Mouse (Mus musculus): ENCODE measurements around the gene Eef2k. TPM values are rescaled to one million over a fixed set of nuclear protein-coding genes. Genes with fewer than 3 reads are reported as not detected.
A peak's percentile ranks its signal among the peaks of the same experiment; 100 is the strongest.

The Eef2k gene
- polyA plus RNA-seq, 1 experiment from 2014 or later = 44.3 TPM

- H3K4me3 ChIP-seq = no peak overlapping the region
- no peaks in the 10 kb centered on the region for H3K9me3 ChIP-seq (replicated peaks)
- H3K4me2 ChIP-seq = peak overlapping the region; percentile 1
- H3K27me3 ChIP-seq (replicated peaks) = no peaks in the 10 kb centered on the region
- no peak for ATAC-seq
- 61% methylated on average over 3 of the region's 3 CpGs for WGBS (ENCODE audit: insufficient replicate concordance)
- H3K9ac ChIP-seq = peak overlapping the region; percentile 33; the same call in 1 of the 2 replicates
- peak overlapping the region; percentile 66 for H3K27ac ChIP-seq
- peaks cover 58% of the 10 kb centered on the region for H3K36me3 ChIP-seq
- H3K4me1 ChIP-seq = peaks cover 93% of the 10 kb centered on the region
Observed at GRCm38 (mm10) chr7:120848831-120849512, 6.3 kb downstream of the Eef2k start.

- no peak for ATAC-seq
- Histone ChIP-seq H3K9me3 (replicated peaks) (no peaks in the 10 kb centered on the region), H3K27me3 (replicated peaks) (no peaks in the 10 kb centered on the region), H3K4me1 (peaks cover 91% of the 10 kb centered on the region), H3K9ac (peak overlapping the region; percentile 57), H3K4me2 (peak overlapping the region; percentile 62), H3K27ac (peak overlapping the region; percentile 77), H3K36me3 (peaks cover 51% of the 10 kb centered on the region), H3K4me3 (peak overlapping the region; percentile 24; the same call in 1 of the 2 replicates)
- WGBS (ENCODE audit: insufficient replicate concordance) = 75% methylated on average over 3 of the region's 3 CpGs
Observed at GRCm38 (mm10) chr7:120850165-120850564, 7.5 kb downstream of the Eef2k start.

- H3K36me3 ChIP-seq = peaks cover 44% of the 10 kb centered on the region
- peak overlapping the region; percentile 66; the same call in 1 of the 2 replicates for H3K4me2 ChIP-seq
- 81% methylated on average over 11 of the region's 11 CpGs for WGBS (ENCODE audit: insufficient replicate concordance)
- H3K4me3 ChIP-seq = no peak overlapping the region
- no peaks in the 10 kb centered on the region for H3K9me3 ChIP-seq (replicated peaks)
- H3K27me3 ChIP-seq (replicated peaks) = no peaks in the 10 kb centered on the region
- H3K4me1 ChIP-seq = peaks cover 95% of the 10 kb centered on the region
- H3K9ac ChIP-seq = peak overlapping the region; percentile 71
- ATAC-seq = no peak
- H3K27ac ChIP-seq = peak overlapping the region; percentile 97
Observed at GRCm38 (mm10) chr7:120859854-120860253, 17.2 kb downstream of the Eef2k start.

DNA sequence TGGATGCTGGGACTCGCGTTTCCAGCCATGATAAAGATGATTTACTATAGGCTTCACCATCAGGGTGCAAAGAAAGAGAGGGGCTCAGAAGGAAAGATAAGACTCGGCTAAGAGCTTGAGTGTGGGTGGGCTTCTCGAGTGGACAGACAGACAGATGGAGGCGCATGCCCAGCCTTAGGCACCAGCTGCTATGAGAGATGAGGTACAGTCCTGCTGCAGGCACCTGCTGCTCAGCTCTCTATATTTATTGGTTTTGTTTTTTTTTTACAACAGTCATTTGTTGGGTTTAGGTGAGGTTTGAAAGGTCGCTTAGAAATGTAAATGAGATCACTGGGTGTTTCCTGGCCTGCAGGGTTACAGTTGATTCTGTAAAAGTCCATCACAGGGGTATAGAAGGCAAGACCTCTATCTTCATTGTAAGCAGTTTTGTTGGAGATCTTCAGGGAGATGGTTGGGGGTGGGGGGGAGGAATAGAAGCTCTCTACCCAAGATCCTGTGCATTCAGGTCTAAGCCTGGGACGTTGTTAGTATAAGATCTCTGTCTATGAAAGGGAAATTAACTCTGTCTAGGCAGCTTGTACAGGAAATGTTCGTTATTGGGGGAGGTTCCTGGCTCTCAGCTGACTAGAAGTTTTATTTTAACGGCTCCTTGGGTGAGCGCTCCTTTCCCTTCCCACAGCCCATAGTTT is 18.3 kb downstream of the Eef2k start:
- Histone ChIP-seq H3K36me3 (peaks cover 44% of the 10 kb centered on the region), H3K27me3 (replicated peaks) (no peaks in the 10 kb centered on the region), H3K4me3 (peak overlapping the region; percentile 27), H3K9me3 (replicated peaks) (no peaks in the 10 kb centered on the region), H3K27ac (peak overlapping the region; percentile 97), H3K4me2 (peak overlapping the region; percentile 66), H3K4me1 (peaks cover 95% of the 10 kb centered on the region), H3K9ac (peak overlapping the region; percentile 71)
- 21% methylated on average over 10 of the region's 10 CpGs for whole genome bisulfite sequencing (ENCODE audit: insufficient replicate concordance)
- no peak for ATAC-seq

- H3K4me2 ChIP-seq = peak overlapping the region; percentile 66
- H3K27me3 ChIP-seq (replicated peaks) = no peaks in the 10 kb centered on the region
- H3K9me3 ChIP-seq (replicated peaks) = no peaks in the 10 kb centered on the region
- H3K9ac ChIP-seq = peak overlapping the region; percentile 71
- whole genome bisulfite sequencing (ENCODE audit: insufficient replicate concordance) = 8% methylated on average over 2 of the region's 2 CpGs
- peaks cover 44% of the 10 kb centered on the region for H3K36me3 ChIP-seq
- H3K4me1 ChIP-seq = peaks cover 95% of the 10 kb centered on the region
- H3K4me3 ChIP-seq = peak overlapping the region; percentile 27
- H3K27ac ChIP-seq = peak overlapping the region; percentile 97
- peak; percentile 92 for ATAC-seq
Observed at GRCm38 (mm10) chr7:120861488-120862047, 18.9 kb downstream of the Eef2k start.

GRCm38 (mm10) chr7:120862196-120862595 is 19.6 kb downstream of the Eef2k start:
- WGBS (ENCODE audit: insufficient replicate concordance) = 32% methylated on average over 3 of the region's 3 CpGs
- Histone ChIP-seq H3K36me3 (peaks cover 47% of the 10 kb centered on the region), H3K9ac (peak overlapping the region; percentile 71), H3K27me3 (replicated peaks) (no peaks in the 10 kb centered on the region), H3K27ac (peak overlapping the region; percentile 97), H3K4me3 (peak overlapping the region; percentile 27), H3K4me2 (peak overlapping the region; percentile 66), H3K9me3 (replicated peaks) (no peaks in the 10 kb centered on the region), H3K4me1 (peaks cover 95% of the 10 kb centered on the region)
- ATAC-seq = 0 out of 2 replicates have a peak, but pooled peaks have one; percentile 3

DNA sequence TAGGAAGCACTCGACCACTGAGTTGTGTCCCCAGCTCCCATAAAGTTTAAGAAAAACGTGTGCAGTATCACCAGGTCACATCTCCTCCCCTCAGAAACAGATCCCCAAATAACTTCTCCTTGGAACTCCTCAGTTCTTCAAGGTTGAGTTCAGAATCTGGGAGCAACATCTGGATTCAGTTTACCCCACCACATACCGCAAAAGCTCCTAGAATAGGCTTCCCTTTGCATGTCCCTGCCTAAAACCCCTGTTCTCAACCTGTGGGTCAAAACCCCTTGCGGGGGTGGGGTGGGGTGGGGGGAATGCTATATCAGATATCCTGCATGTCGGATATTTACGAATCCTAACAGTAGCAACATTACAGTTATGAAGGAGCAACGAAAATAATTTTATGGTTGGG is 20.0 kb downstream of the Eef2k start:
- Histone ChIP-seq H3K4me1 (peaks cover 95% of the 10 kb centered on the region), H3K36me3 (peaks cover 47% of the 10 kb centered on the region), H3K4me2 (peak overlapping the region; percentile 66), H3K9ac (peak overlapping the region; percentile 71), H3K9me3 (replicated peaks) (no peaks in the 10 kb centered on the region), H3K27me3 (replicated peaks) (no peaks in the 10 kb centered on the region), H3K27ac (peak overlapping the region; percentile 97), H3K4me3 (no peak overlapping the region)
- WGBS (ENCODE audit: insufficient replicate concordance) = 60% methylated on average over 7 of the region's 7 CpGs
- ATAC-seq = no peak

DNA sequence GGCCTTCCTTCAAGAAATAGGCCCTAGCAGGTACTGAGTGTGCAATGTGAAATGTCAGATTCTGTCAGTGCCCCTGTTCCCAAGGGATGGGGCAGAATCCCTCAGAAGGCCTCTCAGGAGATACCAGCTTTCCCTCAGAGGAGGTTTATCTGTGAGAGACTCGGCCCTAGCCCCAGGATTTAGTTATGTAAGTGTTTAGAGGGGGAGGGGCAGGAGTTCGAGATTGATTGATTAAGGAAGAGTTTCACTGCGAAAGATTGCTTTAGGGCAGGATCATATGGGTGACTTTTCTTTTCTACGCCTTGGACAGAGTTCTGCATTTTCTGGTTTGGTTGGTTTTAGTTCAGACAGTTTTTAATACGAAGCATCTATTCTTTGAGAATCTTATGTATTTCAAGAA is 20.8 kb downstream of the Eef2k start:
- H3K36me3 ChIP-seq = peaks cover 39% of the 10 kb centered on the region
- H3K4me3 ChIP-seq = no peak overlapping the region
- ATAC-seq = no peak
- peak overlapping the region; percentile 97 for H3K27ac ChIP-seq
- H3K4me2 ChIP-seq = peak overlapping the region; percentile 66
- no peaks in the 10 kb centered on the region for H3K9me3 ChIP-seq (replicated peaks)
- WGBS (ENCODE audit: insufficient replicate concordance) = 43% methylated on average over 5 of the region's 5 CpGs
- H3K27me3 ChIP-seq (replicated peaks) = no peaks in the 10 kb centered on the region
- peaks cover 95% of the 10 kb centered on the region for H3K4me1 ChIP-seq
- peak overlapping the region; percentile 71 for H3K9ac ChIP-seq

GRCm38 (mm10) chr7:120865100-120865499 is 22.5 kb downstream of the Eef2k start:
- no peak for ATAC-seq
- Histone ChIP-seq H3K4me1 (peaks cover 100% of the 10 kb centered on the region), H3K27me3 (replicated peaks) (no peaks in the 10 kb centered on the region), H3K9ac (peak overlapping the region; percentile 60), H3K9me3 (replicated peaks) (no peaks in the 10 kb centered on the region), H3K27ac (peak overlapping the region; percentile 97), H3K36me3 (peaks cover 34% of the 10 kb centered on the region), H3K4me2 (peak overlapping the region; percentile 55), H3K4me3 (no peak overlapping the region)
- WGBS (ENCODE audit: insufficient replicate concordance) = 51% methylated on average over 7 of the region's 7 CpGs

GRCm38 (mm10) chr7:120865832-120866231 is 23.2 kb downstream of the Eef2k start:
- Histone ChIP-seq H3K9me3 (replicated peaks) (no peaks in the 10 kb centered on the region), H3K27me3 (replicated peaks) (no peaks in the 10 kb centered on the region), H3K4me2 (peak overlapping the region; percentile 55), H3K36me3 (peaks cover 30% of the 10 kb centered on the region), H3K4me1 (peaks cover 100% of the 10 kb centered on the region), H3K4me3 (0 out of 2 replicates have a peak overlapping the region, but pooled peaks have one; percentile 8), H3K27ac (peak overlapping the region; percentile 97), H3K9ac (peak overlapping the region; percentile 67)
- 38% methylated on average over 4 of the region's 4 CpGs for WGBS (ENCODE audit: insufficient replicate concordance)
- peak; percentile 86 for ATAC-seq

DNA sequence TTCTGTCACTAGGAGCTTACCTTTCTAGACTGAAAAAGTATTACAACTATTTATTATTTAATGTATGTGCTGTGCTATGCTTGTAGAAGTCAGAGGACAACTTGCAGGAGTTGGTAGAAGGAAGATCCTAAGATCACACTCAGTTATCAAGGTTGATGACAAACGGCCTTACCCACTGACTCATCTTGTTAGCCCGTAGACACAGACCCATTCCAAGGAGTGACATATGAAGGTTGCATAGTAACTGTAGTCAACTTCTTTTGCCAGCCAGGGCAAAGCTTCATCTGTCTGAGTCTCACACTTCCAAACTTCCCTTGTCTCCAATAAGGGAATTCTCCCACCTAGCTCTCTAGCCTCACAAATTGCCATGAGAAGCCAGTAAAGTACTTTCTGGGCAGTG is 24.1 kb downstream of the Eef2k start:
- 46% methylated on average over 2 of the region's 2 CpGs for WGBS (ENCODE audit: insufficient replicate concordance)
- H3K9ac ChIP-seq = peak overlapping the region; percentile 67; the same call in 1 of the 2 replicates
- H3K4me2 ChIP-seq = peak overlapping the region; percentile 55

GRCm38 (mm10) chr7:120867720-120868119 is 25.1 kb downstream of the Eef2k start:
- Histone ChIP-seq H3K4me1 (peaks cover 98% of the 10 kb centered on the region), H3K27ac (peak overlapping the region; percentile 97), H3K27me3 (replicated peaks) (no peaks in the 10 kb centered on the region), H3K4me3 (no peak overlapping the region), H3K9me3 (replicated peaks) (no peaks in the 10 kb centered on the region), H3K36me3 (peaks cover 41% of the 10 kb centered on the region), H3K9ac (peak overlapping the region; percentile 67; the same call in 1 of the 2 replicates), H3K4me2 (peak overlapping the region; percentile 23)
- ATAC-seq = peak; percentile 70
- WGBS (ENCODE audit: insufficient replicate concordance) = 82% methylated on average over 1 of the region's 1 CpGs

More for the DNA sequence above, 24.1 kb downstream of the Eef2k start:
- peaks cover 39% of the 10 kb centered on the region for H3K36me3 ChIP-seq
- H3K27me3 ChIP-seq (replicated peaks) = no peaks in the 10 kb centered on the region
- no peak overlapping the region for H3K4me3 ChIP-seq
- H3K9me3 ChIP-seq (replicated peaks) = no peaks in the 10 kb centered on the region
- no peak for ATAC-seq
- peak overlapping the region; percentile 97 for H3K27ac ChIP-seq
- H3K4me1 ChIP-seq = peaks cover 100% of the 10 kb centered on the region
